Mouse (Mus musculus) frontal cortex, postnatal 10 days (tissue): ENCODE measurements around the gene Mgll.
A peak's percentile ranks its signal among the peaks of the same experiment; 100 is the strongest.

Source experiments
- DNase-seq, 2 experiments: peaks; one replicate each; pipeline ENCODE4 v3.0.0; 2022; ENCODE audit warnings: low spot score in 2 of 2, mixed read lengths in 1 of 2

Mgll gene

DNA sequence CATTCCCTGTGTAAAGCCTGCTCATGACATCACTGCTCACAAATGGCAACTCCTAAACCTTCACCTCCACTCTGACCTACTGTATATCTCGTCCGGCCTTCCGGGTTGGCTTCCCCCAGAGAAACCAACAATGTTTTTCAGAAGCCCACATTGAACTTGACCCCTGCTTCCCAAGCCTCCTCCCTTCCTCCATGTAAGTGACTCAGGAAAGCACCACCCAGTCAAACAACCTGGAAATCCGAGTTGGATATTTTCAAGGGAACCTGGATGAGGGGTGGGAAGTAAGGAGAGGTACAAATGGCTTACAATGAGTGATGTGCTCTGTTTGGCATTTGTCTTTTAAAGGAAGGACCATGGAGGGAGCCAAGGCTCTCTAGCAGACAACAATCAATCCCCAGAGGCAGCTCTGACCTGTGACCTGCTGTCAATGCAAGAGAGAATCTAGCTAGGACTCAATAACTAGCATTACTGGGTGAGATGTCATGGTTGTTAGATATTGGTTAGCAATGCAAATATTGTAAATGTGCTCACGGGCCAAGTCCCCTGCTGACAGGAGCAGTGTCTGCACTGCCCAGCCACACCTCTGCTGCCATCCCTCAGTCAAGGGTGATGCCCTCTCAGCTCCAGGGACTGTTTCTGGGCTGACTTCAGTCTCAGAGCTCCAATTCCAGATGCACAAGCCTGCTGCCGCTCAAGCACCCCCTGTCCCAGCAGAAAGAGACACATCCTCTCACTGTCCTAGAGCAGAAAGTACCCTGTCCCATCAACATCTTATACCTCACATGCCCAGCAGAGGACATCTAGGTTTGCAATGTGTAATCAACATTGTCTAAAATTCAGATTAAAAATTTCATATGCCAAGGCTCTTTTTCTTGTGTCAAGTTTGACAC, 6.8 kb upstream of the Mgll start:
- DNase-seq, result no peak

DNA sequence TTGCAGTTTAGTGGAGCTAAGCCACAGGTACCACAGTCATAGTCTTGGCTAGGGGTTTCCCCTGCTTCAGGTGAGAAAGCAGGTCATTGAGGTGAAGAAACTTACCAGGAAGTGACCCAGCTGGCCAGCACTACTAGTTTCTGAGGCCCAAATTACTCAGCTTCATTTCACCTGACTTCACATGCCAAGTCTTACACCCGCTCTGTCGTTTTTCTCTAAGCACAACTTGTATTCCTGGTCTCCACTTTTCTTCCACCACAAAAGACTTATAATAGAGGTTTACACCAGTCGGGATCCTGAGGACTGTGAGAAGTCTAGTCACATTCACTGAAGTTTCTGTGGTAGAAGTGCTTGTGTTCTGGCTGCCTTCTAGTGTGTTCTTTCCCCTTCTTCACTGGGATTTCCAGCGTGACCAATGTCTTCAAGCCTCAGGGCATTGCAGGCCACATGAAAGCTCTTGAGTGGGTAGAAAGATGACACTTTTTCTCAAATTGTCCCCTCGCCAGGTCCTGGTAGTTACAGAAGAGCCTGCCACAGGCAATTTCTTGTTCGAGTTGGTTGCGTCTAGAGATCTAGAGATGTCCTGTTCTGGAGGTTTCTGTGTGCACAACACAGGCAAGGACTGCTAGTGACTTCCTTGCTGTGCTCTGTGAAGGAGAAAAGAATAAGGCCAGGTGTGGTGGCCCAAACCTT, 6.0 kb upstream of the Mgll start:
- no peak for DNase-seq

GRCm38 (mm10) chr6:88721059-88721458, 3.2 kb upstream of the Mgll start:
- DNase-seq, result no peak

DNA sequence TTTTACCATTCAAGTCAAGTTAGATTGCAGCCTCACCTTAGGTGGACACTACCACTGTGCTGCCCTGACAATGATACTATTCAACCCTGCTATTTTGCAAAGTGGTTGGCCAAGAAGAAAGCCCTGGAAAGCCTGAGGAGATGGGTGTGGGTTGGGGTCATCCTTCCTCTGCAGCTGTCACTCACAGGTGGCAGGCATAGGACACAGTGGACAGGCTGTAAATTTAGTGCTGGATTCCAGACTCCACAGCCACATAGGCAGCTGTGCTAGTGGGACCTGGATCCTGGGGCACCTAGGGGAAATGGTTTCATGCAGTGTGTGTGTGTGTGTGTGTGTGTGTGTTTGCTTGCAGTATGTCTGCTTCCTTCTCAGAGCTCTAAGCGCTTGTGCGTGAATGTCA, 1.3 kb upstream of the Mgll start:
- DNase-seq, result no peak

DNA sequence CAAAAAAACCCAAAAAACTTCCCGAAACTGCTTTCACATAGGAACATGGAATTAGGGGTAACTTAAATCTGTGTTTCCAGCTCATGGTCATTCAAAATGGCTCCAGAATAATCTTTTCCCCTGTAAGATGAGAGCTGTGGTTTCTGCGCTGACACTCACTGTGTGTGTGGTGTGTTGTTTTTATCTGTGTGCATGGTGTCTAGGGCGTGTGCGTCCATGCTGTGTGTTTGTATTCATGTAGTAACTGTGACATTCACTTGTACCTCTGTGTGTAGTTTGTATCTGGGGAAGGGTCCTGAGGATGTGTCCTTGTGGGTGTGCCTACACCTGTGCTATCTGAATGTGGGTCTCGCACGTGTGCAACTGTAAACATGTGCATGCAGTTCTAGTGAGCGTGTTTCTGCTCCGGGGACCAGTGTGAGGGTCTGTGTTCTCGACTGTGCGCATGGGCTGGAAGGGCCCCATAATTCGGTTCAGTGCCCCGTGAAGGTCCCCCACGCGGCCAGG, 353 bp upstream of the Mgll start:
- no peak for DNase-seq

- DNase-seq, result no peak
Measured at GRCm38 (mm10) chr6:88725590-88725989, 1.4 kb downstream of the Mgll start.

DNA sequence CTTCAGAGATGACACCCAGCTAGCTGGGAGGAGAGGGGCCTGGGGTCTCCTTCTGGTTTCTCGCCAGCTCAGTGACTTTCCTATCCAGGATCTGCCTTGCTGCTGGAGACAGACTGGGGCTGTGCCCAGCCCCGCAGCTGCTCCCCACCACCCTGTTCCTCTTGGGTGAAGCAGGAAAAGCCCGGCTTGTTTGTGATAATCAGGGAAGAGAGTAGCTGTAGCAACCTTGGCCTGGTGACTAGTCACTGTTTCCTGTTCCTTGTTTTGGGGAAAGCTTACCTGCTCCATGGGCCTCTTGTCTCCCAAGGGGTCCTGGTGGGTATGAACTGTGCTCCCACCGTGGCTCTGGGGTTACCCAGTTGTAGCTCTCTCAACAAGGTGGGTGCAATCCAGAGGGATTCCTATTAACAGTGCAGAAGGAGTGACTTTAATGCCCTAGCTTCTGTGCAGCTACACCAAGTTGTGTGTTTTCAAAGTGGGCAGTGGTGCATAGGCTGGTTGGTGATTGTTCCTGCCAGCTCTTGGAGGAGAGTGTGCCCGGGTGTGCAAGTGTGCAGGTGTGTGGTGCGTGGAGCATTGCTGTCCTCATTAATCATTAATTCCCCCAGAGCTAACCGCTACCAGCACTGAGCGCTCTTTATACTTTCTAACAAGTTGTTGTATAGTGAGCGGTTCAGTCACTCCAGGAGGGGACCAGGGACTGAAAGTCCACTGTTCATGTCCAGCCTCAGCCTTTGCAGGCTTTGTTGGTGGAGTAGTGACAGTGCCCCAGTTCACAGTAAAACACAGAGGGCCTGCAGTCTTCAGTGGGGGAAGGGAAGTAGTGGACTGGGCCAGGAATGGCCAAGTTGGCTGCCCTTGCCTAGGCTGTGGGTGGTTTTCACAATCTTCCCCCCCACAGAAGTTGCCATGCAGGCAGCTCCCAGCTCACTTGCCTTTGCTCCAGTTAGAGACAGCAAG, 2.3 kb downstream of the Mgll start:
- DNase-seq, result peak; percentile 61 to 73

DNA sequence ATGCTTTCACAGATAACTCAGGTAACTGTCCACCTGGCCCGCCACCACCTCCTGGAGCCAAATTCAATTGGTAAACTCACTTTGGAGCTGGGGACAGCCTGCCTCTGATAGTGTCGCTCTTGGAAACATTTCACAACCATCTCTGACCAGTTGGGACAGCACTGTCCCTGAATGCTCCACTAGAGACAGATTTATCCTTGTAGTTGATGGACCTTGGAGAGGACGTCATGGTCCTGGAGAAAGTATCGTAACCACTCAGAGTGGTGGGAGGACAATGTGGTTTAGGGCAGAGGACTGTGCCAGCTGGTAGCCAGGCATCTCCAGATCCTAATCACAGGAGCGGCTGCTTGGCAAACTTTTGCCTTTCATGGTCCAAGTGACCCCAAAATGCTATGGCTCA, 3.3 kb downstream of the Mgll start:
- no peak for DNase-seq

DNA sequence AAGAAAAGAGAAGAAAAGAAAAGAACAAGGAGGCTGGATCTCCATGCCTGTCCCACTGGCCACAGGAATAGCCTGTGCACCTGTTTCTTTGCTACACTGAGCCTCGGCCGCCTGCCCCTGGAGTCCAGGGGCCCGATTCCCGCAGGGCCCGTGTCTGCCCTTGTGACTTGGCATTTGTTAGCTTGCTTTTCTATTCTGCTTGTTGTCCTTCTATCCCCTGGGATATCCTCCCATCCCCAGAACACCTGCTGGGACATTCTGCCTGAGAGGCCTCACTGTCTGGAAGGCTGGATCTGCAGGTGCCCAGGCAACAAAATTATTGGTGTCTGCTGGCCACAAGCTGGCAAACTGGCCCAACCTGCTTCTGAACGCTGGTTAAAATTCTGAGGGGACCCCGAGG, 3.8 kb downstream of the Mgll start:
- DNase-seq, result no peak

GRCm38 (mm10) chr6:88728515-88728914, 4.3 kb downstream of the Mgll start:
- no peak for DNase-seq

- no peak for DNase-seq
Measured at GRCm38 (mm10) chr6:88731211-88731751, 7.1 kb downstream of the Mgll start.

DNA sequence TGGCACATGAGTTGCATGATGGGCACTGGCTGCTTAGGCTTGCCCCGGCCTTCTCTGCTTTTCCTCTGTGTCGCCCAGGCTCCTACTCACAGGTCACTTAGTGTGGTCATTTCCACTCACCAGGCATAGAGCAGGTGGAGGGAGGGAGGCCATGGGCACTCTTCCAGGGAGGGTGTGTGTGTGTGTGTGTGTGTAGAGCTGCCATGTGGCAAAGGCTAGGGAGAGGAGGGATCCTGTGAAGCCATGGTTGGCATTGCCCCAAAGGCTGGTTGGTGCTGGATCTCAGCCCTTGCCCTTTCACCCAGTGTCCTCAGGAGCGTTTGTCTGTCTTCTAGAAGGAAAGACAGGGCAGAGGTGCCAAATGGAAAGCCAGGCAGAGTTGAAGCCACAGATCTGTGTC, 7.8 kb downstream of the Mgll start:
- no peak for DNase-seq

GRCm38 (mm10) chr6:88732643-88733613, 8.7 kb downstream of the Mgll start:
- no peak for DNase-seq

DNA sequence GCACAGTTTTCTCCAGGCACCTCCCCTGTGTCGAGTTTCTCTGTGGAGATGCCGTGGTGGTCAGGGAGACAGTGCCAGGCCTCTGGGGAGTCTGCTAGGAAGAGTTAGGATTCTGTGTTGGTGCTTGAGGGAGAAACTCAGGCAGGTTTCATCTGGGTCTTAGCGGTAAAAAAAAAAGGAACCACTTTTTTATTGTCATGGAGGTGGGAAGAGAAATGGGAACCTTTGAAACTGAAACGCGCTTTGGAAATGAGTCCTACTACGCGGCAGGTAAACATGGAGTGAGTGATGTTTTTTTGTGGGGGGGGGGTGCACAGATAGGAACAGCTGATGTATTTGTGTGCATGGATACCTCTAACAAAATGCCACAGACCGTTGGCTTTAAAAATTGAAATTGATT, 12.1 kb downstream of the Mgll start:
- DNase-seq, result no peak

- no peak for DNase-seq
Measured at GRCm38 (mm10) chr6:88736741-88737508, 12.7 kb downstream of the Mgll start.

GRCm38 (mm10) chr6:88737509-88737888, 13.3 kb downstream of the Mgll start:
- DNase-seq, result no peak

GRCm38 (mm10) chr6:88741041-88741440, 16.8 kb downstream of the Mgll start:
- DNase-seq, result no peak

GRCm38 (mm10) chr6:88741791-88742190, 17.6 kb downstream of the Mgll start:
- DNase-seq, result no peak

DNA sequence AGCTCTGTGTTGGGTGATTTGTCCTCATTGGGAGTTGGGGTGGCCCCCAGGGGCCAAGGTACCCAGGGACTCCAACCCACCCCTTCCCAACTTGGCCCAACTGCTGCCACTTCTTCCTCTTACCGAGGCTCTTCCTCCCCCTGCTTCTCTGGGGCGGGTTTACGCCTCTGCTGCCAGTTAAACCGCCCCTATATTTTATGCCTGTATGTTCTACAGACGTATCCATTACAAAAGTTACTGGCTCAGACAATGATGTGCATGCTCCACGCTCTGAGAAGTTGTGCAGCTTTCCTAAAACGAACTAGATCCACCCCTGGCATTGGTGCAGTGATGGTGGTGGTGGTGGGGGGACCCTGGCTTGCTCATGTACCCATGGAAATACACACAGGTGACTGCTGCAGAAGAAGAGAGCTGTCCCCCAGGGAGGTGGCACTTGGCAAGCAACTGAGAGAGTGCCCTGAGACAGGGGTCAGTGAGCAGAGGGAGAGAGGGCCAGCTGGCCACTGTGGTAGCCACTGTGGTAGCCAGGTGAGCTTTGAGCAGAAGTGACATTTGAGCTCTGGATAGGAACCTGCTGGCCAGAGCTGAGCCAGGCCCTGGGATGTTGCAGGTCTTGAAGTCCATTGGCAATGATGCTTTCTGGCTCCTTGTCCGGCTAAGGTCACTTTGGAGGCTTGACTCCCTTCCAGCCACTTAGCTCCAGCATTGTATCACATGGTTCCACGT, 18.2 kb downstream of the Mgll start:
- DNase-seq, result no peak
